Mouse (Mus musculus) forebrain, embryonic 10.5 days (tissue): Measurements from ENCODE around the gene Stab2. TPM values are rescaled to one million over a fixed set of nuclear protein-coding genes. Genes with fewer than 3 reads are reported as not detected.

Experiments used
- DNase-seq: peaks from one replicate; pipeline ENCODE4 v3.0.0-alpha.2; 2017; ENCODE audit warnings: low spot score; ENCODE audit errors: extremely low spot score
- H3K27ac ChIP-seq: fragments of 300-500 bp; sonication (generic); 2 replicates; pipeline ENCODE4 v1.5.1; 2016; ENCODE audit warnings: mild to moderate bottlenecking
- H3K27me3 ChIP-seq: fragments of 300-500 bp; sonication (generic); 2 replicates; pipeline ENCODE4 v1.6.1; 2016; ENCODE audit warnings: mild to moderate bottlenecking; ENCODE audit not compliant: poor library complexity, severe bottlenecking
- H3K36me3 ChIP-seq: fragments of 300-500 bp; sonication (generic); replicated peaks from 2 replicates; pipeline ENCODE4 v1.6.1; 2016; ENCODE audit warnings: mild to moderate bottlenecking, moderate library complexity
- H3K4me1 ChIP-seq: fragments of 300-500 bp; sonication (generic); 2 replicates; pipeline ENCODE4 v1.6.1; 2016
- H3K4me3 ChIP-seq: fragments of 300-500 bp; sonication (generic); 2 replicates; pipeline ENCODE4 v1.5.1; 2016; ENCODE audit warnings: mild to moderate bottlenecking, moderate library complexity
- H3K9me3 ChIP-seq: fragments of 300-500 bp; sonication (generic); 2 replicates; pipeline ENCODE4 v1.6.1; 2016; ENCODE audit warnings: mild to moderate bottlenecking, moderate library complexity
- WGBS: fragments of 180-500 bp; shearing (Covaris S2); methylation state at CpG from one replicate; pipeline ENCODE4 v1.1.7; 2016; 5-methylcytosine and 5-hydroxymethylcytosine counted together
- polyA plus RNA-seq: library from polyadenylated mRNA; unstranded; fragments of >200 nt; fragmentation: Nextera tagmentation; extraction: Ambion mirVana; gene quantifications from 2 replicates; pipeline ENCODE4 v1.2.1, GENCODE M21; 2016

Gene Stab2
- polyA plus RNA-seq, 1 experiment from 2014 or later, result 0.06 TPM

DNA sequence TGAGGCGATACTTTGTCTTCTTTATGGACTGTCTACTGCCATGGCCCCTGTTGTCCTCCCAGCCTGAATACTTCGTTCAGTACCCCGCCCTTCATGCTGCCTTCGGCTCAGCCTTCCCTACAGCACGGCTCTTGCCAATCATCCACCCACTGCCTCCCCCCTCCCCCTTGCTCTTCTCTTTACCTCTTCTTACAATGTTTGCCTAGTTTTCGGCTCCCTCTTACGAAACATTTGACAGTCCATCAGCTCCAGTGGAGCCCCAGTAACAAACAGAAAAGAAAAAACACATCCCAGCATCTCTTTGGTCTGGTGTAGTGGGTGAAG is 35.4 kb downstream of the Stab2 start:
- Histone ChIP-seq H3K4me3 (peak overlapping the region; percentile 33), H3K27ac (peak overlapping the region; percentile 35; the same call in 1 of the 2 replicates), H3K9me3 (no peaks in the 10 kb centered on the region), H3K27me3 (peaks cover 7% of the 10 kb centered on the region), H3K36me3 (no peaks in the 10 kb centered on the region), H3K4me1 (peaks cover 11% of the 10 kb centered on the region)
- 38% methylated on average over 7 of the region's 7 CpGs for WGBS
- DNase-seq, result no peak

DNA sequence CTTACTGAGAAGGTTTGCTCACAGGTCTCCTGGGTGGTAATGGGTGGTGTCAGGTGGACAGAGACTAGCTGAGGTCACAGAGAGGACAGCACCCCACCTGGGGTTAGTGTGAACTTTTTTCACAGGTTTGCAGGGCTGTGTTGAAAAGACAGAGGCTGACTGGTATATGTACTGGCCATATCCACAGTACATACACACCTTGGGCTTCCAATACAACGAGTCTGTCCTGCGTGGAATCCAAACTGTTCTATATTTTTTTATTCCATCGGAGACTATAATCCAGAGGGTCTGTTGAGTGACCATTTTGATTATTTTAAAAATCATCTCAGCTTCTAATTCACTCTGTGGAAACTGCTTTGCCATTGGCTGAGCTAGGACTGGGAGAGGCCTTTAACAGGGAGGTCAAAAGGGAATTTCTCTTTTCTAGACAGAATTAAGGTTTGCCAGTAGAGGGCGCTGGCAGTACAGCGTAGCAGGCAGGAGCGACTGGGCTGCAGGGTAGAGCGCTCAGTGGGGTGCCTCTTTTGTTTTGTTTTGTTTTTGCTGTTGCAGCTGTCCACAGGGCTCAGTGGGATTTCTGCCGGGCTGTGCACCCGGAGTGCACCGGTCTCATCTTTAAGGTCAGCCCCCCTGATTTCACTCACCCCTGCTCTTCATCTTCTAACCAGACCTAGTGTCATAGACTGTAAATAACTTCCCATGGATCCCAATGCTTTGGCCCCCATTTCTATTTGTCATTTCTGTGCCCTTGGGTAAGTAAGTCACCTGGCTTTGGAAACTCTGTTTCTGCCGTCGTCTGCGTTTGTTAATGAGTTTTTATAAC is 35.9 kb downstream of the Stab2 start:
- Histone ChIP-seq H3K4me3 (peak overlapping the region; percentile 33), H3K36me3 (no peaks in the 10 kb centered on the region), H3K27ac (peak overlapping the region; percentile 35; the same call in 1 of the 2 replicates), H3K27me3 (peaks cover 7% of the 10 kb centered on the region), H3K9me3 (no peaks in the 10 kb centered on the region), H3K4me1 (peaks cover 11% of the 10 kb centered on the region)
- peak; percentile 70 for DNase-seq
- WGBS, result 23% methylated on average over 13 of the region's 13 CpGs

DNA sequence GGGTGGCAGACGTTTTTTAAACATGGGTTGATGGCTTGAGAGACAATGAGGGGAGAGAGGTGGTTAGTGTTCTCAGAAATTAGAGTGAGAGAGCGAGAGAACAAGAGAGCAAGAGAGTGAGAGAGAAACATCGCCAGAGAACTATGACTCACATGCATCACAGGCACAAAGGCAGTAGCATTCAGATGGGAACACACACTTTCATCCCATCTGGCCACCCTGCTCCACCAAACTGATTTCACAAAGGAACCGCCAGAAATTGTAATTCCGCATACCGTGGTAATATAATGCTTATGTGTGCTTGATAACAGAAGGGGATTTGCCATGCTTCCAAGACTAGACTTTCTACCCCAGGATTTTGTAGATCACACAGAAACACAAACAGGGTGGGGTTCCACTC is 38.5 kb downstream of the Stab2 start:
- H3K27me3 ChIP-seq, result peaks cover 7% of the 10 kb centered on the region
- no peaks in the 10 kb centered on the region for H3K9me3 ChIP-seq
- H3K4me3 ChIP-seq, result no peak overlapping the region
- H3K4me1 ChIP-seq, result peaks cover 11% of the 10 kb centered on the region
- H3K36me3 ChIP-seq, result no peaks in the 10 kb centered on the region
- 87% methylated on average over 6 of the region's 6 CpGs for WGBS
- H3K27ac ChIP-seq, result no peak overlapping the region
- DNase-seq, result no peak

DNA sequence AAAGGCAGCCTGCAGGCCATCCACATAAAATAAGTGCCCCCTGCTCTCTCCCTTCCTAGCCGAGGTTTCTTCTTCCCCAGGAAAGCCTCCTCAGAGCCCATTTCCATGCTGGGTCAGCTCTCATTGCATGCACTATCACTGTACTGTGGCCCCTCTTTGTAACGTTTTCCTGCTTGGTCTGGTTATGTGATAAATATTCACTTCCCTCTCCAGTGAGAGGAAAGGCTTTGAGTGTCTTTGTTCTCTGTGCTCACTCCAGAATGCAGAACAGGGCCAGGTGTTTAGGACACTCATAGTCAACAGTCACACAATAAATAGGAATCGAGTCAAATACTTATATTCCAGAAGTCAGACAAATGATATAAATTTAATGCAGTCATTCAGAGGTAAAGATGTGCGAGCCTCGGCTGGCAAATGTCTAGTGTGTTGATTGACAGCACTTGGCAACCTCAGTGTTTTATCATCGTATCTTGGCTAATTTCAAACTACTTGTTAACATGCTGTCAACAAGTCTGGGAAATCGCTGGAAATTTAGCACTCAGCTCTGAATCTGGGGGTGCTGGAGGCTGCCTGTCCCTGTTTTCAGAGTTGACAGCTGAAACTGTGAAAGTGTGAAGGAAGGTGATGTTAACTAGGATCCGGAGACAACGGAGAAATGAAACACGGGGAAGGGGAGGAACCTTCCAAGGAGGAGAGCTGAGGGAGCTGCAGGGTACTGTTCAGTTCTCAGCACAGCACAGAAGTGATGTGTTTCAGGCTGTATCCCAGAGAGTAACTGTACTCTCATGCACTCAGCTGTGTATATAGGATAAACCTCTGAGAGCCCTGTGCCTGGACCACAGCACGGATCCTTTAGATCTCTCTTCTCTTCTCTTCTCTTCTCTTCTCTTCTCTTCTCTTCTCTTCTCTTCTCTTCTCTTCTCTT is 46.0 kb downstream of the Stab2 start:
- H3K4me1 ChIP-seq, result no peaks in the 10 kb centered on the region
- no peak overlapping the region for H3K4me3 ChIP-seq
- no peaks in the 10 kb centered on the region for H3K27me3 ChIP-seq
- no peak for DNase-seq
- WGBS, result 82% methylated on average over 11 of the region's 11 CpGs
- H3K9me3 ChIP-seq, result no peaks in the 10 kb centered on the region
- no peak overlapping the region for H3K27ac ChIP-seq
- H3K36me3 ChIP-seq, result no peaks in the 10 kb centered on the region

DNA sequence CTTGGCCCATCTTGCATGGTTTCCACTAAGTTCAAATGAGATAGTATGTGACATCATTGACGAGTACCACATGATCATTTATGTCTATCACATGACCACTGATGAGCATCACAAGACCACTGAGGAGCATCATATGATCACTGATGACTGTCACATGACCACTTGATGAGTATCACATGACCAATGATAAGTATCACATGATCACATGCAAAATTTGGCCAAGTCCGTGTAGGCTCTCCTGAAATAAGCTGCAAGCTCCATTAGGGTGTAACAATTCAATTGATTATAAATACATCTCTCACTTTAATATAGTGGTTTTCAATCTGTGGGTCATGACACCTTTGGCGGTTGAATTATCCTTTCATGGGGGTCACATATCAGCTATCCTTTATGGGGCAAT is 52.5 kb downstream of the Stab2 start:
- Histone ChIP-seq H3K4me3 (no peak overlapping the region), H3K36me3 (no peaks in the 10 kb centered on the region), H3K27ac (no peak overlapping the region), H3K4me1 (no peaks in the 10 kb centered on the region), H3K27me3 (no peaks in the 10 kb centered on the region), H3K9me3 (no peaks in the 10 kb centered on the region)
- WGBS, result 94% methylated on average over 3 of the region's 3 CpGs
- DNase-seq, result no peak

DNA sequence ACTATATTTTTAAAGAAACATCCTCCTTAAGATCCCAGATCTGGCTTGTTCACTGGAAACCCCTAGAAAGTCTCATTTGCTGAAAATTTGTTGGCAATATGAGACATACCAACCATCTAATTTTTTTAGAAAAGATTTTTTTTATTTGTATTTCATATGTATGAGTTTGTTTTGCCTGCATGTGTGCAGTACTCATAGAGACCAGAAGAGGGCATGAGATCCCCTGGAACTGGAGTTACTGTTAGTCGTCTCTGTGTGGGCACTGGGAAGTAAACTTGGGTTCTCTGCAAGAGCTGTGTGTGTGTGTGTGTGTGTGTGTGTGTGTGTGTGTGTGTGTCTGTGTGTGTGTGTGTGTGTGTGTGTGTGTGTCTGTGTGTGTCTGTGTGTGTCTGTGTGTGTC is 55.1 kb downstream of the Stab2 start:
- no peaks in the 10 kb centered on the region for H3K4me1 ChIP-seq
- WGBS, result 80% methylated on average over 1 of the region's 1 CpGs
- no peaks in the 10 kb centered on the region for H3K36me3 ChIP-seq
- no peaks in the 10 kb centered on the region for H3K9me3 ChIP-seq
- no peaks in the 10 kb centered on the region for H3K27me3 ChIP-seq
- no peak overlapping the region for H3K4me3 ChIP-seq
- no peak overlapping the region for H3K27ac ChIP-seq
- no peak for DNase-seq

DNA sequence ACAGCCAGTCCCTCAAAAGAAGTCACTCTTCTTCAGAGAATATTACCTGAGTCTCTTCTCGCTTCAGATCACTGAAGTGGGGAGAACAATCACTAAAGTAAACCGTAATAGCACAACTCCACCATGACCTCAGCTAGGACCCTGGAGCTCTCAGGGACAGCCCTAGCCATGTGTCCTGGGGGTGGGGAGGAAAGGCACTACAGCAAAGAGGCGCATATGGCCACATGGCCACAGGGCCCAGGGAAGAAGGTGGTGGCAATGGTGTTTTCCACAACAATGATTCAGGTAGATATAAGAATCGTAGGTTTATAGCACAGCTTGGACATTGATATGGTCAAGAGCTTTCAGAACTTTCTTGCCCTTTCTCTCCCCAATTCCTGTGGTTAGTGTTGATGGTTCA is 57.0 kb downstream of the Stab2 start:
- WGBS, result 94% methylated on average over 4 of the region's 4 CpGs
- H3K4me1 ChIP-seq, result peaks cover 7% of the 10 kb centered on the region; the same call in 1 of the 2 replicates
- H3K27ac ChIP-seq, result no peak overlapping the region
- H3K36me3 ChIP-seq, result no peaks in the 10 kb centered on the region
- no peak for DNase-seq
- H3K4me3 ChIP-seq, result no peak overlapping the region
- no peaks in the 10 kb centered on the region for H3K9me3 ChIP-seq
- no peaks in the 10 kb centered on the region for H3K27me3 ChIP-seq

DNA sequence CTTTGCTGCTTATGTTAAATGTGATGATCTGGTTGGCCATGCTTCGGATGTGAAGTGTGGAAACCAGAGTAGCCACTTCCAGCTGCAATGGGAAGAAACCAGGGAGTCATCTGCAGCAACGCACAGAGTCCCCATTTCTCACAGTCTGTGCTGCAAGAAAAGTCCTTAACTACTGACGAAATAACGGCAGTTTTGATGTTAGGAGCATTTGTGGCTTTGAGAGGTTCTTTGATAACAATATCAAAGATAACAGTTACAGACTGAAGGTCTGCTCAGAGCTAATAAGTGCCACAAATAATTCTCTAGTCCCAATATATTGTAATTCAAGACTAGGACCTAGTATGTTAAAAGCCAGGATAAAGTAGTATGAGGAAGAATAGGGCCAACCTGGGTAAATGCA is 57.9 kb downstream of the Stab2 start:
- H3K4me1 ChIP-seq, result peaks cover 7% of the 10 kb centered on the region; the same call in 1 of the 2 replicates
- no peaks in the 10 kb centered on the region for H3K36me3 ChIP-seq
- no peak overlapping the region for H3K4me3 ChIP-seq
- H3K27me3 ChIP-seq, result no peaks in the 10 kb centered on the region
- no peak for DNase-seq
- no peak overlapping the region for H3K27ac ChIP-seq
- no peaks in the 10 kb centered on the region for H3K9me3 ChIP-seq
- 91% methylated on average over 4 of the region's 4 CpGs for WGBS

DNA sequence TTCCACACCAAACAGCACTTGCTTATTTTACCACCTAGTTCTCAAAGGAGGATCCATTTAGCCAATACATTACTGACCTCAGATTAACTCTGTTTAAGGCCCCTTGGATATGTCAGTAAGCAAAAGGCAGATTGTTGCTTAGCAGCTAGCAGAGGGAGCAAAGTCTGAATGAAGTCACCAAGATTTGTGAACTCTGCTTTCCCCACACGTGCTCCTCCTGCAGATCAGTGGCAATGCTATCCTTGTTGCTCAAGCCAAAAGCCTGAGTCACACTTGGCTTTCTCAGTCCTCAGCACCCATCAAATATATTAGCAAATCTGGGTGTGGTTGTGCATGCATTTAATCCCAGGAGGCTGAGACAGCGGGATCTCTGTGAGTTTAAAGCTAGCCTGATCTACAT is 60.3 kb downstream of the Stab2 start:
- 76% methylated on average over 2 of the region's 2 CpGs for WGBS
- Histone ChIP-seq H3K27ac (no peak overlapping the region), H3K36me3 (no peaks in the 10 kb centered on the region), H3K4me3 (no peak overlapping the region), H3K4me1 (peaks cover 7% of the 10 kb centered on the region; the same call in 1 of the 2 replicates), H3K27me3 (no peaks in the 10 kb centered on the region), H3K9me3 (no peaks in the 10 kb centered on the region)
- no peak for DNase-seq

DNA sequence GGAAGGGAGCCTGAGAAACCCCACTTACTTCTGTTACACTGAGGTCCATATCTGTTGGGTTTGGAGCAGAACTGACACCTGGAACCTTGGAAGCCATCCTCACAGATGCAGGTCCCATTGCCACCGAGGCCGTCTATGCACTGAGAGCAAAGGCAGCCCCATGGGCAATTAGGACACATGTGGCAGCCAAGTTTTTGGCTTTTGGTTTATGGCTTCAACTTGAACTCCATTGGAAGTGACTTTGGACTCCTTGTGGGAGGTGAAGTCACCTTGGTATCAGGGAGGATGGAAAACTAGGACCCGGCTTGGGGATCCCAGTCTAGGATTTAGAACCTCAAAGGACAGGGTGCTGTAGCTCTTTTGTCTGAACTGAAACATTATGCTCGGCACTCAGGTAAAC is 67.2 kb downstream of the Stab2 start:
- no peaks in the 10 kb centered on the region for H3K9me3 ChIP-seq
- 93% methylated on average over 4 of the region's 4 CpGs for WGBS
- H3K4me3 ChIP-seq, result no peak overlapping the region
- H3K27me3 ChIP-seq, result no peaks in the 10 kb centered on the region
- H3K27ac ChIP-seq, result no peak overlapping the region
- H3K4me1 ChIP-seq, result no peaks in the 10 kb centered on the region
- no peaks in the 10 kb centered on the region for H3K36me3 ChIP-seq
- no peak for DNase-seq

DNA sequence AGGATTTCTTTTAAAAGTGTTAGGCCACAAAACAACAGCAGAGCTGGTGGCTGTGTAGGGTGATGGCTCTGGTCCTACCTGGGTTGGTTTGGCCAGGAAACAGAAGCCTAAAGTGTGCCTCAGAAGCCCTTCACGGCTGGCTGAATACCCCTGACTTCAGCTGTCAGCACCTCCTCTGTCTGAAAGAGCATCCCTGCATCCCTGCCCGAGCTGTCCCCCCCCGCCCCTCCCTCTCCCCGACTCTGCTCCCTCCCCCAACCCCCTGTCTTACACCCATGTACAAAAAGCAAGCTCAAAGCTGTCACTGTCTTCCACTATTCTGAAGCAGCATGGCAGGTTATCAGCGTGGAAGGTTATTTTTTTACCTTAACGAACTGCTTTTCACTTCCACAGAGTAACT is 73.4 kb downstream of the Stab2 start:
- DNase-seq, result no peak
- Histone ChIP-seq H3K27ac (0 out of 2 replicates have a peak overlapping the region, but pooled peaks have one; percentile 37), H3K9me3 (no peaks in the 10 kb centered on the region), H3K4me3 (no peak overlapping the region), H3K27me3 (no peaks in the 10 kb centered on the region), H3K36me3 (no peaks in the 10 kb centered on the region), H3K4me1 (peaks cover 14% of the 10 kb centered on the region)
- WGBS, result 40% methylated on average over 6 of the region's 6 CpGs

DNA sequence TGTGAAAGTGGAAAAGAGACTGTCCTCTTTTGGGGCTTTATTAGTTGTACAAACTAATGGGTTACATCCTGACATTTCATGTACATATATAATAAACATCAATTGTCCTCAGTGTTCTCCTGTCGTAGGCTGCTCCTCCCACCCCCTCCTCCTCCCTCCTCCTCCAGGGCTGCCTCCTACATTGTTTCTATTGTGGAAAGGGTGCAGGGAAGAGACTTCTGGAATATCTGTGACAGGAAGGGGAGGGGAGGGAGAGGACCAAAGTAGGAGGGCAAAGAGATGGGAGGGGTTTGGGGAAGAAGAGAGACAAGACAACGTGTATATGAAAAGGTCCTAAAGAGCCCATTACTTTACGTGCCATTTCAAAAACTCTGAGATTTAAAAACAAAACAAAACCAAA is 73.9 kb downstream of the Stab2 start:
- DNase-seq, result no peak
- 42% methylated on average over 3 of the region's 3 CpGs for WGBS
- no peak overlapping the region for H3K4me3 ChIP-seq
- H3K9me3 ChIP-seq, result no peaks in the 10 kb centered on the region
- no peaks in the 10 kb centered on the region for H3K27me3 ChIP-seq
- no peaks in the 10 kb centered on the region for H3K36me3 ChIP-seq
- no peak overlapping the region for H3K27ac ChIP-seq
- peaks cover 14% of the 10 kb centered on the region for H3K4me1 ChIP-seq

DNA sequence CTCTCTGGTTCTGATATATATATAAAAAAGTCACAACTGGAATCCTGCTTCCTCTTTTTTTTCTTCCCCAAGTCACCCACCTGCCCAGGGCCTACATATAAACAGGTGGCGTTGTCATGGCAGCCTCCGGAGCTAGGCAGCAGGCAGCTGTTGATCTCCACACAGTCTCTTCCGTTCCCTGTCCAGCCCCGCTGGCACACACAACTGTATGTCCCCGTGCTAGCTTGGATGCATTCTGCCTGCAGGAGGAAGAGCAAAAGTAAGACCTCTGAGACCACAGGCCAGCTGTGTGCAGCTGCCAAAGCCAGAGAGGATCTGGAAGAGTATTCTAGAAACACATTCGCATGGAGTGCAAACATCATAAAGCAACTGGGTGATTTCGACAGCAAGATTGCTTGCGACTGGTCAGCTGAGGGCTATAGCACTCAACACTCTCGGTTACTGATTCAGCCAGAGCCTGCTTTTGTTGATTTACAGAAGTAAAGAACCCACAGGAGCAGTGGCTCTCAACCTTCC is 74.6 kb downstream of the Stab2 start:
- Histone ChIP-seq H3K36me3 (no peaks in the 10 kb centered on the region), H3K4me1 (peaks cover 14% of the 10 kb centered on the region), H3K27ac (no peak overlapping the region), H3K9me3 (no peaks in the 10 kb centered on the region), H3K4me3 (no peak overlapping the region), H3K27me3 (no peaks in the 10 kb centered on the region)
- DNase-seq, result no peak
- WGBS, result 91% methylated on average over 9 of the region's 9 CpGs
